Mouse (Mus musculus) heart, postnatal 0 days (tissue): ENCODE data around the gene Clns1a. TPM values are rescaled to one million over a fixed set of nuclear protein-coding genes. Genes with fewer than 3 reads are reported as not detected.

ENCODE experiments used
- ATAC-seq: fragments of 200-750 bp; cut with Nextera tagmentation; 2 replicates; pipeline ENCODE4 v1.8.0; 2017; ENCODE audit warnings: low read depth, moderate number of reproducible peaks, moderate library complexity; ENCODE audit not compliant: insufficient read depth
- DNase-seq: peaks from one replicate; pipeline ENCODE4 v3.0.0-alpha.2; 2016; ENCODE audit warnings: low spot score
- H3K27ac ChIP-seq: fragments of 300-500 bp; sonication (generic); 2 replicates; pipeline ENCODE4 v1.5.1; 2014; ENCODE audit warnings: low read depth, mild to moderate bottlenecking
- H3K27me3 ChIP-seq: fragments of 300-500 bp; sonication (generic); 2 replicates; pipeline ENCODE4 v1.6.1; 2014; ENCODE audit warnings: low read length, mixed read lengths; ENCODE audit not compliant: control insufficient read depth, insufficient read depth
- H3K36me3 ChIP-seq: fragments of 300-500 bp; sonication (generic); replicated peaks from 2 replicates; pipeline ENCODE4 v1.6.1; 2014; ENCODE audit warnings: low read length, mixed read lengths; ENCODE audit not compliant: control insufficient read depth, insufficient read depth
- H3K4me1 ChIP-seq: fragments of 300-500 bp; sonication (generic); 2 replicates; pipeline ENCODE4 v1.6.1; 2014; ENCODE audit warnings: antibody characterized with exemption; ENCODE audit not compliant: control insufficient read depth, insufficient read depth
- H3K4me2 ChIP-seq: fragments of 300-500 bp; sonication (generic); 2 replicates; pipeline ENCODE4 v1.6.1; 2014; ENCODE audit warnings: low read depth, mild to moderate bottlenecking, low read length, moderate library complexity
- H3K4me3 ChIP-seq: fragments of 300-500 bp; sonication (generic); 2 replicates; pipeline ENCODE4 v1.5.1; 2014; ENCODE audit warnings: low read depth, low read length
- H3K9ac ChIP-seq: fragments of 300-500 bp; sonication (generic); replicated peaks from 2 replicates; pipeline ENCODE4 v1.6.1; 2014; ENCODE audit warnings: low read depth, low read length, mixed read lengths
- H3K9me3 ChIP-seq: fragments of 300-500 bp; sonication (generic); replicated peaks from 2 replicates; pipeline ENCODE4 v1.6.1; 2016; ENCODE audit warnings: low read length; ENCODE audit not compliant: control insufficient read depth
- CTCF ChIP-seq: IDR thresholded peaks from 2 replicates; pipeline ENCODE4 v1.5.1; 2016; ENCODE audit warnings: antibody characterized with exemption, control low read depth, low read depth
- EP300 ChIP-seq: IDR thresholded peaks from 2 replicates; pipeline ENCODE4 v1.6.1; 2016; ENCODE audit warnings: antibody characterized with exemption, low read depth
- WGBS: fragments of 180-500 bp; shearing (Covaris S2); extraction: QIAGEN DNeasy Blood & Tissue Kit; methylation state at CpG from one replicate; pipeline ENCODE4 v1.1.7; 2014; 5-methylcytosine and 5-hydroxymethylcytosine counted together
- polyA plus RNA-seq: library from polyadenylated mRNA; unstranded; fragments of >200 nt; fragmentation: Nextera tagmentation; extraction: Ambion mirVana; gene quantifications from 2 replicates; pipeline ENCODE4 v1.2.1, GENCODE M21; 2015
- total RNA-seq: library from RNA; depleted of rRNA; stranded (reverse); fragments of >200 nt; gene quantifications from 2 replicates; pipeline ENCODE4 v1.2.3, GENCODE M21; 2014; ENCODE audit warnings: low replicate concordance

Clns1a gene
- total and polyA plus RNA-seq, 2 experiments from 2014 or later, result 37.1 to 60.5 TPM

DNA sequence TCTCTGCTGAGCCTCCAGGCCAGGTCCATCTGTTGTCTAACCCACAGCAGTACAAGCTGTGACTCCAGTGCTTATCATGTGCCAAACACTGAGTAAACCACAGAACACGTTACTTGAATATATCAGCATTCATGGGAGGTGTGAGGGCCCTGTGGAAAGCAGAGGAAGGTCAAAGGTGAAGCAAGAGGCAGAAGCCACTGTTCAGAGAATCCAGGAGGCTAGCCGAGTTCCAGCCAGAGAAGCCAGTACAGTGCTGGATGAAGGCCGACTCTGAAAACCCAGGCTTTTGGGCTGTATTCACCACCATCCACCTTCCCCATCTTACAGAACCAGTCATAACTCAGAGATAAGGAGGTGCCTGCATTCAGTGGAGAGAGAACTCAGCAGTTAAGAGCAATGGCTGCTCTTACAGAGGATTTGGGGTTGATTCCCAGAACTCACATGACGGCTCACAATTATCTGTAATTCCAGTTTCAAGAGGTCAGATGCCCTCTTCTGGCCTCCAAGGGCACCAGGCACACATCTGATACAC is 50.8 kb downstream of the Clns1a start:
- no peaks in the 10 kb centered on the region for H3K36me3 ChIP-seq
- no peak overlapping the region for H3K4me3 ChIP-seq
- no peaks in the 10 kb centered on the region for H3K4me1 ChIP-seq
- H3K4me2 ChIP-seq, result no peak overlapping the region
- no peaks in the 10 kb centered on the region for H3K9me3 ChIP-seq
- H3K27ac ChIP-seq, result no peak overlapping the region
- no peak for TF ChIP-seq CTCF
- no peak overlapping the region for H3K9ac ChIP-seq
- ATAC-seq (no peak), DNase-seq (no peak)
- WGBS, result 57% methylated on average over 4 of the region's 4 CpGs
- H3K27me3 ChIP-seq, result no peaks in the 10 kb centered on the region

DNA sequence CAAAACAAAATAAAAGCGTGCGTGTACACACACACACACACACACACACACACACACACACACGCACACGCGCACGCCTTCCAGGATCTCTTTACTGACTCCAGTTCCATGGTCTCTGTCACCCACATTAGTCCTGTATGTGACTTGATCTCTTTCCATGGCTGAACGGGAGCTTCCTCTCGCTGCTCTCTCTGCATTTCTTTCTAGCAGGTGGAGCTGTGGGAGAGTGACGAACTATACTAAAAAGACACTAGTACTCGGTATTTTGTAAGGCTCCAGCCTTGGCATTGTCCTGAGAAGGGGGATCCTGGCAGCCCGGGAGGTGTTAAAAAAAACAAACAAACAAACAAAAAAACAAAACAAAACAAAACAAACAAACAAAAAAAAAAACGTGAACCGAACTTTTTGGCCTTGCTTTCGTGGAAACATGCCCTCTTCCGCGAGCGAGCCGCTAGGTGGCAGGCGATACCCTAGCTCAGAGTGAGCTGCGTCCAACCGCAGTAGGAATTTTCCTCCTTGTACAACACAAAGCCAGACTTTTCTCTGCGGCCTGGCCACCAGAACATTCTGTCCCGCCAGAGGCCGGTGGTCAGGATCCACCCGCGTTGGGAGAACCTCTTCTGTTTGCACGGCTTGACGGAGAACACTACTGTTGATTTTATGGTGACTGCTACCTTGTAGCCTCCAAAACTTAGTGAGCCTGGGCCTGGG is 51.5 kb downstream of the Clns1a start:
- Histone ChIP-seq H3K4me2 (peak overlapping the region; percentile 60), H3K27me3 (no peaks in the 10 kb centered on the region), H3K36me3 (no peaks in the 10 kb centered on the region), H3K9me3 (no peaks in the 10 kb centered on the region), H3K4me1 (no peaks in the 10 kb centered on the region), H3K27ac (peak overlapping the region; percentile 81), H3K9ac (peak overlapping the region; percentile 53; the same call in 1 of the 2 replicates), H3K4me3 (peak overlapping the region; percentile 16; the same call in 1 of the 2 replicates)
- peak; percentile 88 for DNase-seq
- ATAC-seq, result peak; percentile 80
- WGBS, result 26% methylated on average over 28 of the region's 28 CpGs
- TF ChIP-seq CTCF, result peak; percentile 87
- TF ChIP-seq EP300, result no peak

DNA sequence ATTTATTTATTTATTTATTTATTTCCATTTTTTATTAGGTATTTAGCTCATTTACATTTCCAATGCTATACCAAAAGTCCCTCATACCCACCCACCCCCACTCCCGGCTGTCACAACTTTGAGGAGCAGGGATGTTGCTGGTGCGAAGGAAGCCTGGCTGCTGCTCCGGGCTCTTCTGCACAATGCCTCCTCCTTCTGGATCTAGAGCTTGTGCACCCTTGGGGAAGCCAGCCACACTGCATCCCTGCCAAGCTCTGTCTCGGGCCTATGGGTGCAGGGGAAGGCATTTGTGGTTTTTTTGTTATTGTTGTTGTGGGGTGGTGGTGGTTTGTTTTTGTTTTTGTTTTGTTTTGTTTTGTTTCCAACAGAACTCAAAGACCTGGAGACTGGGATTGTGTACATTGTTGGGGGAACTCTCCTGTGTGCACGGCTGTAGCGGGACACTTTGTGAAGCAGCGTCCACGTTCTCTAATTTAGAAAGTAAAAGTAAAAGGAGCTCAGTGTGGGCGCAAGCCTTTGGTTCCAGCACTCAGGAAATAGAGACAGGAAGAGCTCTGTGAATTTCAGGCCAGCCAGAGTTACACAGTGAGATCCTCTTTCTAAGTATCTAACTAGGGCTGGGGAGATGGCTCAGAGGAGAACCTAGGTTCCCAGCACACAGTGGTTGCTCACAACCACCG is 52.2 kb downstream of the Clns1a start:
- DNase-seq (peak; percentile 22), ATAC-seq (peak; percentile 29; the same call in 1 of the 2 replicates)
- H3K9me3 ChIP-seq, result no peaks in the 10 kb centered on the region
- peak overlapping the region; percentile 53 for H3K9ac ChIP-seq
- WGBS, result 48% methylated on average over 10 of the region's 10 CpGs
- no peaks in the 10 kb centered on the region for H3K27me3 ChIP-seq
- TF ChIP-seq EP300, result no peak
- no peak for TF ChIP-seq CTCF
- H3K4me1 ChIP-seq, result no peaks in the 10 kb centered on the region
- H3K4me3 ChIP-seq, result peak overlapping the region; percentile 40
- no peaks in the 10 kb centered on the region for H3K36me3 ChIP-seq
- peak overlapping the region; percentile 60 for H3K4me2 ChIP-seq
- peak overlapping the region; percentile 81 for H3K27ac ChIP-seq

GRCm38 (mm10) chr7:97749207-97750190 is 53.1 kb downstream of the Clns1a start:
- Histone ChIP-seq H3K4me3 (peak overlapping the region; percentile 40), H3K9me3 (no peaks in the 10 kb centered on the region), H3K27ac (peak overlapping the region; percentile 81), H3K4me2 (peak overlapping the region; percentile 60), H3K4me1 (no peaks in the 10 kb centered on the region), H3K27me3 (no peaks in the 10 kb centered on the region), H3K36me3 (no peaks in the 10 kb centered on the region), H3K9ac (peak overlapping the region; percentile 53)
- 38% methylated on average over 19 of the region's 19 CpGs for WGBS
- no peak for TF ChIP-seq CTCF
- no peak for TF ChIP-seq EP300
- no peak for DNase-seq
- 0 out of 2 replicates have a peak, but pooled peaks have one; percentile 5 for ATAC-seq
